Mouse (Mus musculus): Measurements from ENCODE around the gene Crygc. TPM values are rescaled to one million over a fixed set of nuclear protein-coding genes. Genes with fewer than 3 reads are reported as not detected.

The Crygc gene
- not detected in 2 replicates for polyA plus RNA-seq (2012)

DNA sequence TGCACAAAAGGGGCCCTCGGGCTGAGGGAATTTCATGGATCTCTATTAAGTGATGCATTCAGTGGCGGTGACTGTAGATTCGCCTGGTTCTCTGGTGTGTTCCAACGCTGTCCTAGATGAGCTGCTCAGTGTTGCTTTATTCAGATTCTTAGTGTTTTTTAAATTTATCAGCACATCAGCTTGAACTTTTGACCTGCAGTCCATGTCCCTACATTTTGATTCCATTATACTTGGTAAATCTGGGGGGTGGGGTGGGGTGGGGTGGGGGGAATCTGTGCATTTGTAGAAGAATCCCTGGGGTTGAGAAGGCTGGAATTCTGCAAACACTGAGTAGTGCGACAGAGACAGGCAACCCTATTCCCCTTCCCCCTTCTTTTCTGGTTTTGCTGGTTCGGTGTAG lies at the start of gene Crygc:
TSS of gene Crygc (minus strand) at position 101 of the 400 bp plus-strand sequence.
- H3K4me1 ChIP-seq (ENCODE audit: control insufficient read depth): no peaks in the 10 kb centered on the region
- no peaks in the 10 kb centered on the region for H3K27me3 ChIP-seq (ENCODE audit: control insufficient read depth)
- no peaks in the 10 kb centered on the region for H3K36me3 ChIP-seq (ENCODE audit: control insufficient read depth)
- H3K4me3 ChIP-seq (replicated peaks): no peak within 1 kb of the TSS
- no peaks in the 10 kb centered on the region for H3K9me3 ChIP-seq (ENCODE audit: control insufficient read depth, low read length)
- TF ChIP-seq TAL1 (IDR thresholded peaks at IDR 0.05; ENCODE audit: low read length): no peak
- no peak for TF ChIP-seq GATA1 (IDR thresholded peaks at IDR 0.05; ENCODE audit: low read length)

DNA sequence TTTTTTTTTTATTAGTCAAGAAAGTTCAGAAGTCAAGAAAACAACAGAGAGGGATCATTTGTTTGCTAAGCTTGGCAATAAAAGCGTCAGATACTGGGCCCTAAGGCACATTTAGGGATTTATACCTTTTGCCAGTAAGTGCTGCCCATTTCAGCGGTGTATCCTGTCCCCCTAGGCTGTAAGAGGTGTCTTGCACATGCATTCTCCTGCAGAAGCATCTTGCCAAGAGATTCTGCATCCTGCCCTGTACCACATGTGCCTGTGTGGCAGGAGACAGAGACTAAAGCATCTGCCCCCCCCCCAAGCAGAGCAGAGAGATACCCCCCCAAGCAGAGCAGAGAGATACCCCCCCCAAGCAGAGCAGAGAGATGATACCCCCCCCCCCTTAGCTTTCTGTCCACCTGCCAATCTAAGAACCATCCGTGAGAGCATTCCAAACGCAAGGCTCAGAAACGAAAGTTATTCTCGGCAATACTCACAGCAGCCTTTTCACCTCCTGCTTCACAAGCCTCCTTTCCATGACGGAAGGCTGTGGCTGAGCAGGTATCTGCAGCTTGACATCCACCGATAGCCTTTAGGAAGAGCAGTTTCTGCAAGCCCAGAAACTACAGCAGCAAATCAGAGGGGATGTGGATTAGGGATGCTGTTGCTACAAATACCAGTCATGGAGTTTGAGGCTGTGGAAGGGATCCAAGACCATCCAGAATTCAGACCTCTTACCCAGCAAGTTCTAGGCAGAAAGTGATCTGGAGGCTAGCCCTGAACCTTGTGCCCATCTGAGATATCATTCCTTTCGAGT lies 49.3 kb upstream of the Crygc start, which contains the start of gene D630023F18Rik:
TSS of gene D630023F18Rik (minus strand) at position 641 of the 799 bp plus-strand sequence.
- Histone ChIP-seq H3K36me3 (ENCODE audit: control insufficient read depth) (no peaks in the 10 kb centered on the region), H3K4me1 (ENCODE audit: control insufficient read depth) (no peaks in the 10 kb centered on the region), H3K4me3 (replicated peaks) (no peak within 1 kb of the TSS), H3K27me3 (ENCODE audit: control insufficient read depth) (no peaks in the 10 kb centered on the region), H3K9me3 (ENCODE audit: control insufficient read depth, low read length) (no peaks in the 10 kb centered on the region)
- no peak for TF ChIP-seq TAL1 (IDR thresholded peaks at IDR 0.05; ENCODE audit: low read length)
- no peak for TF ChIP-seq GATA1 (IDR thresholded peaks at IDR 0.05; ENCODE audit: low read length)

DNA sequence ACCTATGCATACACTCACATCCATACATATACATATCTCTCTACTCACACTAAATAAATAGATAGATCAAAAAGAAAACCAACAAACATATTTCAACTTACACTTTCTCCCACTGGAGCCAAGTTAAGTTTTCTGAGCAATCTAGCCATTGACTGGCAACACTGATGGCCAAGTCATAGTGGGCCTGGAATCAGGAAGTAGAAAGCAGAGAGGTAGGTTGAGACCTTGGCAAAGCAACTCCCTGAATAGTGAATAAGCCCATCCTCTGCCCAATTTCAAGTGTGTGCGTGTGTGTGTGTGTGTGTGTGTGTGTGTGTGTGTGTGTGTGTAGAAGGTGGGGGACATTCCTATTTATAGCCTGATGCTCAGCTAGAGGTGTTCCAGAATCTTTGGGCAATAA lies 45.9 kb upstream of the Crygc start, which contains the start of gene Gm28845:
TSS of gene Gm28845 (minus strand) at position 121 of the 400 bp plus-strand sequence.
- Histone ChIP-seq H3K4me1 (ENCODE audit: control insufficient read depth) (no peaks in the 10 kb centered on the region), H3K27me3 (ENCODE audit: control insufficient read depth) (no peaks in the 10 kb centered on the region), H3K4me3 (replicated peaks) (no peak within 1 kb of the TSS), H3K9me3 (ENCODE audit: control insufficient read depth, low read length) (no peaks in the 10 kb centered on the region), H3K36me3 (ENCODE audit: control insufficient read depth) (no peaks in the 10 kb centered on the region)
- no peak for TF ChIP-seq TAL1 (IDR thresholded peaks at IDR 0.05; ENCODE audit: low read length)
- TF ChIP-seq GATA1 (IDR thresholded peaks at IDR 0.05; ENCODE audit: low read length): no peak

DNA sequence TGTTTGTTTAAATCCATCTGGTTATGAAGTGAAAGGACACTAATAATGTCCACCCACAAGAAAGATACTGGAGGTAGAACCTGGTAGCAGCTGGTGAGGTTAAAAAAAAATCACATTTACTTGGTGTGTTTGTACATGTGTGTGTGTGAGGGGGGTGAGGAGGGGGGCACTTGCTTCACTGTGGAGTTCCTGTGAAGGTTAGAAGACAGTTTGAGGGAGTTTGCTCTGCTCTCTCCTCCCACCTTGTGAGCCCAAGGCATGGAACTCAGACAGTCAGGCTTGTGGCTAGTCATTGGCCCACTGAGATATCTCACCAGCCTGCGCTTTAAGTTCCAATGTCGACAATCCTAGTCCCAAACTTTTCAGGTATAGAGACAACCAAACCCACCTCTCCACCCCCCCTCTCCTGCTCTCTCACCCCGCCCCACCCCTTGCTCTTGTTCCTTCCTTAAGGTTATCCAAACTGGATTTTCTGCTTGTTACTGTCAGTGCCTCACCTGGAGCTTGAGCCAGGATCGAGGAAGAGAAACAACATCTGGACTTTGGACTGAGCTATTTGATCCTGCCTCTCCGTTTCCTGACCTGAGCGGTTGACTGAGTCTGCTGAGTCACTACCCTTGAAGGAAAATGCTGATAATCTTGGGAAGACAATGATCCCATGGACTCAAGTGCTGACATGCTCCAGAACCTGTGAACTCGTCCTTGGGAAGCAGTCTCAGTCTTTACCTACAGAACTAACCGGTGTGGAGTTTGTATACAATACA lies 44.8 kb upstream of the Crygc start:
- H3K36me3 ChIP-seq (ENCODE audit: control insufficient read depth): no peaks in the 10 kb centered on the region
- H3K4me1 ChIP-seq (ENCODE audit: control insufficient read depth): no peaks in the 10 kb centered on the region

DNA sequence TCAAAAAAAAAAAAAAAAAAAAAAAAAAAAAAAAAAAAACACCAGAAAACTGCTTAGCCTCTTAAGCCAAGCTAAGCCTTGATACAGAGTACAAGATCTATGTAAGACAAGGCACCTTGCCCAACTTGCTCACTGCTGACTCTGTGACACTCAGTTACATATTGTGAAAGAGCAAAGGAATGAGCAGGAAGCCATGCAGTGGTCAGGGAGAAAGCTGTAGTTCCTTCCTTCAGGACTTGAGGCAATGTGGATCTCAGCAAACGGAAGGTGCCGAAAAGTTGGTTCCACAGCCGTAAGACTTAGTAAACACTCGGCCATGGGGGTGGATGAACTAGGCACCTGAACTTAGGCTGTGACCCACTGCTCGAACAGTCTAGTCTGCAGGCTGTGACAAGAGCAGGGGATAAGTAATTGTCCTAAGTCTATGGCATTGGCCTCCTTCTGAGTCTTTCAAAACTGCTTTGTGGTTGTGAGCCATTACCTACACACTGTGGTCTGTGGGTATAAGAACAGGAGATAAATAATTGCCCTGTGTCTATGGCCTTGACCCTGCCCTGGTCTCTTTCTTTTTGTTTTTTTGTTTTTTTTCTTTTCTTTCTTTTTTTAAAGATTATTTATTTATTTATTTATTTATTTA lies 40.2 kb upstream of the Crygc start:
- no peak for TF ChIP-seq TAL1 (IDR thresholded peaks at IDR 0.05; ENCODE audit: low read length)
- H3K36me3 ChIP-seq (ENCODE audit: control insufficient read depth): no peaks in the 10 kb centered on the region
- H3K27me3 ChIP-seq (ENCODE audit: control insufficient read depth): no peaks in the 10 kb centered on the region
- peaks cover 3% of the 10 kb centered on the region; the same call in 1 of the 2 replicates for H3K4me1 ChIP-seq (ENCODE audit: control insufficient read depth)
- H3K4me3 ChIP-seq (replicated peaks): no peak overlapping the region
- H3K9me3 ChIP-seq (ENCODE audit: control insufficient read depth, low read length): no peaks in the 10 kb centered on the region

More for the DNA sequence above, 44.8 kb upstream of the Crygc start:
- TF ChIP-seq GATA1 (IDR thresholded peaks at IDR 0.05; ENCODE audit: low read length) (no peak), TAL1 (IDR thresholded peaks at IDR 0.05; ENCODE audit: low read length) (no peak)
- Histone ChIP-seq H3K4me3 (replicated peaks) (no peak overlapping the region), H3K27me3 (ENCODE audit: control insufficient read depth) (no peaks in the 10 kb centered on the region), H3K9me3 (ENCODE audit: control insufficient read depth, low read length) (no peaks in the 10 kb centered on the region)

DNA sequence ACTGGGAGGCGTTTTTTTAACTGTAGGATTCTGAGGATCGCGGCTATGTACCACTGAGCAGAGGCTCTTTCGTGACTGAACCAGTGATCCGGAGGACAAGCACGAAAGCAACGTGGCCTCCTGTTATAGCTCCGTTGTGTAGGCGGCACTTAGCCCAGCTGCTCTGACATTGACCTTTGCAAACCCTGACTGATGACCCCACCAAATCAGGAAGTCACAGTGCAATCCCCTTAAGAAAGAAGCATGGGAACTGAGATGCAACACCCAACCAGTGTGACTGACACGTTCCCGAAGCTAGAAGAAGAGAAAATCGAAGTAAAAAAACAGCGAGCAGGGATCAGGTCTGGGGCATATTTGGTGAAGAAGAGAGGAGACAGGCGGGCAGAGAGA lies 39.3 kb upstream of the Crygc start:
- TF ChIP-seq GATA1 (IDR thresholded peaks at IDR 0.05; ENCODE audit: low read length) (no peak), TAL1 (IDR thresholded peaks at IDR 0.05; ENCODE audit: low read length) (no peak)
- Histone ChIP-seq H3K4me1 (ENCODE audit: control insufficient read depth) (peaks cover 3% of the 10 kb centered on the region; the same call in 1 of the 2 replicates), H3K4me3 (replicated peaks) (no peak overlapping the region), H3K27me3 (ENCODE audit: control insufficient read depth) (no peaks in the 10 kb centered on the region), H3K36me3 (ENCODE audit: control insufficient read depth) (no peaks in the 10 kb centered on the region), H3K9me3 (ENCODE audit: control insufficient read depth, low read length) (no peaks in the 10 kb centered on the region)

DNA sequence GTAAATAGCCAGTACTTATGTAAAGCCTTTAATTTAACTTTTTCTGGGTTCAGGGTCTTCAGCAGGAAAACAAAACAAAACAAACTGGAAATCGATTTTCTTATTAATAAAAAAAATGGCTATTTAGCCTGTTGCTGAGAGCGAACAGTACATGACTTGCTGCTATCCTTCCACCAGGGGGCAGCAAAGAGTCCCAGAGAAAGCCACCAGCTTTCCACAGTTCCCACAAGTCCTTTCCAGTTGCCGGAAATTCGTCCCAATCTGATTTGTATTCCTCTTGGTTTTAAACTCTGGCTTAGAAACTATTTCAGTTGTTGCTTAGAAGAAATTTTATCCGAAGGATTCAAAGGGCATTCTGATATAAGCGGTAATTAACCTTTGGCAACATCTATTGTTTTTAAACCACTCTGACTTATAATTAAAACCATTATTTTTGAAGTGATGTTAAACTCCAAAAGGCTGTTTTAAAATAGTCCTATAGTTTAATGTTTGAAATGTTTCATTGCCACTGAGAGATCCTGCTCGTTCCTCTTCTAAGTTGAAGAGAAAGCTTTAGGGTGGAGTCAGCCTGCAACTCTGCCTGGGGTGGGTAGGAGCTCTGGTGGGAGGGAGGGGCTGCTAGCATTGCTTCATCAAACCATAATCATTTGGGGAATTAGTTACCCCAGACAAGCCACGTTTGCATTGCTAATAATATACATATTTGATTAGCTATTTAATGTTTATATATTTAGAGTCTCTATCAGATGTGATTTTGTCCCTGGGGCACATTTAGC lies 38.7 kb upstream of the Crygc start:
- Histone ChIP-seq H3K4me1 (ENCODE audit: control insufficient read depth) (peaks cover 3% of the 10 kb centered on the region; the same call in 1 of the 2 replicates), H3K4me3 (replicated peaks) (no peak overlapping the region), H3K27me3 (ENCODE audit: control insufficient read depth) (no peaks in the 10 kb centered on the region), H3K36me3 (ENCODE audit: control insufficient read depth) (no peaks in the 10 kb centered on the region), H3K9me3 (ENCODE audit: control insufficient read depth, low read length) (no peaks in the 10 kb centered on the region)
- no peak for TF ChIP-seq GATA1 (IDR thresholded peaks at IDR 0.05; ENCODE audit: low read length)
- TF ChIP-seq TAL1 (IDR thresholded peaks at IDR 0.05; ENCODE audit: low read length): no peak

DNA sequence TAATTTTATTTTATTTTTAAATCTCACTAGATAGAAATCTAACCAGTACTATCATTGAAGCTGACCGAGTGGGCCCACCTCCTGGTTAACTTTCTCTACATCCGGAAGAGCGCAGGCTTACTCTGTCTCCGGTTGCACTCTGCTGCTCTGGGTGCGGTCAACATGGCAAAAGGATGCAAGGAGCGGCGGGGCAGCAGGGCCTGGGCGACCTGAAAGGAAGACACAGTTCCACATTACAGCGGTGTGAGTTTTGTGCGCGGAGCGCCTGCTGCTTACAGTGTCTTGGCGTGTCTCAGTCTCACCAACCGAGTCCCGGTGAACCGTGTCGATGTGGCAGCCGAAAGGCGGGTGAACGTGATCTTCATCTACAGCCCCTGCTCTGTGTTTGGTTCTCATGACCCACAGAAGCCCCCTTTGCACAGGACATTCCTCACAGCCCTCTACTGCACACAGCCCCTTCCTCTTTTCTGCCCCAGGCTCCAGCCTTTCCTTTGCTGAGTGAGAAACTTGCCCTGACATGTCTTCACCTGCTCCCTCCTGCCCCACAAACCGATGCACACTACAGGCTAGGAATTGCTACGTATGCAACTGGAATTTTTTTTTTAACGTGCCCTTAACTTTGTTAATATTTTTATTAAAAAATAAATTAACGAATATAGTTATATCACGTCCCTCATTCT lies 36.4 kb upstream of the Crygc start:
- H3K36me3 ChIP-seq (ENCODE audit: control insufficient read depth): no peaks in the 10 kb centered on the region

More for the DNA sequence above, 36.4 kb upstream of the Crygc start:
- TF ChIP-seq GATA1 (IDR thresholded peaks at IDR 0.05; ENCODE audit: low read length) (no peak), TAL1 (IDR thresholded peaks at IDR 0.05; ENCODE audit: low read length) (no peak)
- H3K4me3 ChIP-seq (replicated peaks): no peak overlapping the region
- no peaks in the 10 kb centered on the region for H3K27me3 ChIP-seq (ENCODE audit: control insufficient read depth)
- no peaks in the 10 kb centered on the region for H3K9me3 ChIP-seq (ENCODE audit: control insufficient read depth, low read length)
- H3K4me1 ChIP-seq (ENCODE audit: control insufficient read depth): peaks cover 3% of the 10 kb centered on the region; the same call in 1 of the 2 replicates
